Mouse (Mus musculus) monocyte, adult 59 days (primary cell): ENCODE data around the gene Ncaph2. TPM values are rescaled to one million over a fixed set of nuclear protein-coding genes. Genes with fewer than 3 reads are reported as not detected.

Source experiments
- total RNA-seq, 2 experiments: library from RNA; stranded (reverse); gene quantifications; one replicate each; pipeline ENCODE4 v1.2.4; 2023

Ncaph2 gene
- 10 to 100 TPM; 59.0 to 69.9 TPM for total RNA-seq

GRCm38 (mm10) chr15:89355241-89356187, at the start of gene Ncaph2, which contains the start of gene Lmf2:
TSS of gene Ncaph2 (plus strand) at chr15:89355719.
TSS of gene Lmf2 (minus strand) at chr15:89355659.

GRCm38 (mm10) chr15:89315190-89315731, 40.3 kb upstream of the Ncaph2 start, which contains the start of gene Sbf1:
TSS of gene Sbf1 (minus strand) at chr15:89315311.

GRCm38 (mm10) chr15:89322670-89323522, 32.6 kb upstream of the Ncaph2 start, which contains the start of gene Adm2:
TSS of gene Adm2 (plus strand) at chr15:89322720.

GRCm38 (mm10) chr15:89334271-89334670, 21.2 kb upstream of the Ncaph2 start, which contains the start of gene Miox:
TSS of gene Miox (plus strand) at chr15:89334398.

GRCm38 (mm10) chr15:89373762-89374248, 18.3 kb downstream of the Ncaph2 start, which contains the start of gene Sco2:
TSS of gene Sco2 (minus strand) at chr15:89373846.

GRCm38 (mm10) chr15:89376957-89377356, 21.4 kb downstream of the Ncaph2 start, which contains the start of gene Tymp:
TSS of gene Tymp (minus strand) at chr15:89377039.

GRCm38 (mm10) chr15:89378831-89379401, 23.4 kb downstream of the Ncaph2 start, which contains the start of gene Odf3b:
TSS of gene Odf3b (minus strand) at chr15:89379282.

GRCm38 (mm10) chr15:89384617-89385016, 29.1 kb downstream of the Ncaph2 start, which contains the start of gene Klhdc7b:
TSS of gene Klhdc7b (plus strand) at chr15:89384917.

GRCm38 (mm10) chr15:89410118-89410517, 54.6 kb downstream of the Ncaph2 start, which contains the start of gene Syce3:
TSS of gene Syce3 (minus strand) at chr15:89410503.

Other genes starting within 250 kb of the Ncaph2 start
- 10 to 100 TPM; 18.8 to 24.5 TPM for gene Tubgcp6, start 232.6 kb upstream of the Ncaph2 start, total RNA-seq
- gene Hdac10, start 227.0 kb upstream of the Ncaph2 start, total RNA-seq, result 10 to 100 TPM; 22.4 to 24.6 TPM
- not detected for gene Mapk12, start 215.0 kb upstream of the Ncaph2 start, total RNA-seq
- gene Mapk11, start 206.1 kb upstream of the Ncaph2 start, total RNA-seq, result 1 to 10 TPM; 1.5 to 2.0 TPM
- 100 to 1,000 TPM; 441 to 443 TPM for gene Plxnb2, start 174.9 kb upstream of the Ncaph2 start, total RNA-seq
- 1 to 10 TPM; 5.4 to 6.0 TPM for gene Dennd6b, start 159.2 kb upstream of the Ncaph2 start, total RNA-seq
- 10 to 100 TPM; 35.3 to 39.7 TPM for gene Ppp6r2, start 144.2 kb upstream of the Ncaph2 start, total RNA-seq
- 100 to 1,000 TPM; 167 to 189 TPM for gene Sbf1, start 40.4 kb upstream of the Ncaph2 start, total RNA-seq
- not detected for gene Adm2, start 33.0 kb upstream of the Ncaph2 start, total RNA-seq
- not detected for gene Miox, start 21.3 kb upstream of the Ncaph2 start, total RNA-seq
- gene Lmf2, start 60 bp upstream of the Ncaph2 start, total RNA-seq, result 10 to 100 TPM; 25.1 to 35.6 TPM
- gene Sco2, start 18.1 kb downstream of the Ncaph2 start, total RNA-seq, result 10 to 100 TPM; 13.8 to 16.4 TPM
- under 1 TPM; 0.46 to 0.76 TPM for gene Tymp, start 21.3 kb downstream of the Ncaph2 start, total RNA-seq
- gene Odf3b, start 23.6 kb downstream of the Ncaph2 start, total RNA-seq, result not detected
- gene Klhdc7b, start 29.2 kb downstream of the Ncaph2 start, total RNA-seq, result not detected
- not detected for gene Syce3, start 54.8 kb downstream of the Ncaph2 start, total RNA-seq
- 1 to 10 TPM; 5.7 to 6.9 TPM for gene Cpt1b, start 70.1 kb downstream of the Ncaph2 start, total RNA-seq
- gene C730034F03Rik, start 73.9 kb downstream of the Ncaph2 start, total RNA-seq, result 1 to 10 TPM; 7.0 to 8.7 TPM
- gene Gm44502, start 74.0 kb downstream of the Ncaph2 start, total RNA-seq, result not detected
- gene Chkb, start 74.2 kb downstream of the Ncaph2 start, total RNA-seq, result 100 to 1,000 TPM; 169 to 192 TPM
- gene Mapk8ip2, start 98.2 kb downstream of the Ncaph2 start, total RNA-seq, result not detected
- gene Arsa, start 121.7 kb downstream of the Ncaph2 start, total RNA-seq, result 10 to 100 TPM; 37.3 TPM
- under 1 TPM; 0.39 to 0.79 TPM for gene Shank3, start 143.9 kb downstream of the Ncaph2 start, total RNA-seq
- not detected for gene Acr, start 212.6 kb downstream of the Ncaph2 start, total RNA-seq
- 1 to 10 TPM; 1.9 to 2.5 TPM for gene Rabl2, start 236.2 kb downstream of the Ncaph2 start, total RNA-seq